Mouse (Mus musculus): ENCODE measurements around the gene Wiz.
A peak's percentile ranks its signal among the peaks of the same experiment; 100 is the strongest.

Gene Wiz

GRCm38 (mm10) chr17:32389101-32389659 lies at the start of gene Wiz:
Gene Wiz, minus strand, starts transcription at chr17:32389439.
- peak; percentile 93 for DNase-seq

- no peak for DNase-seq
These were observed 47.9 kb upstream of the Wiz start for GRCm38 (mm10) chr17:32437106-32437505.

GRCm38 (mm10) chr17:32435151-32435550 lies 45.9 kb upstream of the Wiz start:
- DNase-seq = no peak

GRCm38 (mm10) chr17:32434324-32434723 lies 45.1 kb upstream of the Wiz start:
- no peak for DNase-seq

- no peak for DNase-seq
These were observed 42.7 kb upstream of the Wiz start for GRCm38 (mm10) chr17:32431972-32432371.

GRCm38 (mm10) chr17:32426610-32427009 lies 37.4 kb upstream of the Wiz start:
- no peak for DNase-seq

- DNase-seq = no peak
These were observed 34.8 kb upstream of the Wiz start, which contains the start of gene Pglyrp2 for GRCm38 (mm10) chr17:32424034-32424433. Gene Pglyrp2, minus strand, starts transcription at chr17:32424167.

GRCm38 (mm10) chr17:32420781-32421180 lies 31.5 kb upstream of the Wiz start:
- DNase-seq = no peak

- DNase-seq = no peak
These were observed 30.8 kb upstream of the Wiz start for GRCm38 (mm10) chr17:32419989-32420388.

GRCm38 (mm10) chr17:32416771-32417170 lies 27.5 kb upstream of the Wiz start:
- no peak for DNase-seq

- no peak for DNase-seq
These were observed 26.3 kb upstream of the Wiz start for GRCm38 (mm10) chr17:32415417-32416020.

GRCm38 (mm10) chr17:32411898-32412297 lies 22.7 kb upstream of the Wiz start:
- no peak for DNase-seq

GRCm38 (mm10) chr17:32403417-32403816 lies 14.2 kb upstream of the Wiz start, which contains the start of gene Rasal3:
Gene Rasal3, minus strand, starts transcription at chr17:32403583.
- DNase-seq = no peak

- DNase-seq = peak; percentile 44
These were observed 13.5 kb upstream of the Wiz start for GRCm38 (mm10) chr17:32402779-32403157.

- DNase-seq = no peak
These were observed 13.0 kb upstream of the Wiz start for GRCm38 (mm10) chr17:32402011-32402778.

- no peak for DNase-seq
These were observed 7.0 kb upstream of the Wiz start for GRCm38 (mm10) chr17:32396266-32396665.

GRCm38 (mm10) chr17:32393944-32394343 lies 4.7 kb upstream of the Wiz start:
- DNase-seq = no peak

- peak; percentile 74 for DNase-seq
These were observed 704 bp downstream of the Wiz start for GRCm38 (mm10) chr17:32388370-32389100.

GRCm38 (mm10) chr17:32387986-32388369 lies 1.3 kb downstream of the Wiz start:
- DNase-seq = no peak

GRCm38 (mm10) chr17:32386659-32387432 lies 2.4 kb downstream of the Wiz start:
- DNase-seq = peak; percentile 49

GRCm38 (mm10) chr17:32383661-32384060 lies 5.6 kb downstream of the Wiz start:
- DNase-seq = no peak

GRCm38 (mm10) chr17:32382576-32382975 lies 6.7 kb downstream of the Wiz start:
- no peak for DNase-seq

GRCm38 (mm10) chr17:32378786-32379185 lies 10.5 kb downstream of the Wiz start:
- no peak for DNase-seq
